Mouse (Mus musculus) granulocyte monocyte progenitor cell, adult 5-6 weeks (primary cell): ENCODE results near the gene Rapgef5. TPM values are rescaled to one million over a fixed set of nuclear protein-coding genes. Genes with fewer than 3 reads are reported as not detected.

Source experiments
- ATAC-seq: replicated peaks from 2 replicates; pipeline ENCODE4 v1.8.0; 2016; ENCODE audit warnings: mild to moderate bottlenecking, moderate TSS enrichment, inconsistent platforms; ENCODE audit not compliant: poor library complexity, severe bottlenecking
- total RNA-seq, 2 experiments: library from RNA; stranded (forward) in 1 of 2; stranded (reverse) in 1 of 2; fragments of 200-712, 200-1000 nt in 1 of 2; fragments of >200 nt in 1 of 2; fragmentation: Nextera tagmentation in 1 of 2; gene quantifications; 2 replicates each; pipeline ENCODE4 v1.2.3; 2014 to 2017

The Rapgef5 gene
- total RNA-seq (2014; fragmentation: Nextera tagmentation) (2.9 and 4.7 TPM in 2 replicates), total RNA-seq (2017) (4.7 and 7.5 TPM in 2 replicates)

- no peak for ATAC-seq
These were observed at the start of gene Rapgef5 for GRCm38 (mm10) chr12:117516179-117516578. Gene Rapgef5 (plus strand): TSS chr12:117516479.

GRCm38 (mm10) chr12:117468329-117468728 lies 48.0 kb upstream of the Rapgef5 start:
- ATAC-seq = no peak

GRCm38 (mm10) chr12:117479014-117479413 lies 37.3 kb upstream of the Rapgef5 start:
- peak; percentile 95 for ATAC-seq

DNA sequence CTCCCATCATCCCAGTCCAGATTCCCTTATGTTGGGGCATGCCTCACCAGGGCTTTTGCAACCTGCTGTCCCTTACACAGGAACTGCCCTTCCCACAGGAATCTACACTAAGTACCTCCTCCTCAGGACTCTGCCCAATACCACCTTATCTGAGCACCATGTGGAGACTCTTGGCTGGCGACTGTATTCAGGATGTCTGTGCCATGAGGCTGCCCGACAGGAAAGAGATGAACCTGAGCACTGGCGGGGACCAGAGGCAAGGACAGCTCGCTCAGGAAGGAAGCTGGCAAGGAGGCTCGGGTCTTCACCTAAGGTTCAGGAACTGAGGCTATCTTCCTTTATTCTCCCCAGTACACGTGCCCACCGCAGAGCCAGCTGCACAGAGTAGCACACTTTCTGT lies 36.6 kb upstream of the Rapgef5 start:
- ATAC-seq = peak; percentile 20

DNA sequence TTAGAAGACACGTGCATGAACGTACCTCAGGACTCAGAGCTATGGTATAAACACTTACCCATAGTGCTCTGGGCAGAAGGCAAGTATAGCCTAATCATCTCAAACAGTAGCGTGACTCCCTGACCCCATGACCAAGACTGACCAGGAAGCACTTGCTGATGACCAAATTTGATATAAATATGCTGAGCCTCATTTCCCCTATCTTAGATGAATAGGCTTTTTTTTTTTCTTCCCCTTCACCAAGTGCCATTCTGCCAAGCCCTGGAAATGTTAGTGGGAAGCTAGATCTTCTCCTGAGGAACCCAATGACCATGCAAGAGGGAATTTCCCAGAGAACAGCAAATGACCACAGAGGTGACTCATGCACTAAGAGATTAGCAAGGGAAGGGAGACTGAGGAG lies 35.3 kb upstream of the Rapgef5 start:
- ATAC-seq = peak; percentile 19

GRCm38 (mm10) chr12:117482665-117483064 lies 33.6 kb upstream of the Rapgef5 start:
- ATAC-seq = no peak

DNA sequence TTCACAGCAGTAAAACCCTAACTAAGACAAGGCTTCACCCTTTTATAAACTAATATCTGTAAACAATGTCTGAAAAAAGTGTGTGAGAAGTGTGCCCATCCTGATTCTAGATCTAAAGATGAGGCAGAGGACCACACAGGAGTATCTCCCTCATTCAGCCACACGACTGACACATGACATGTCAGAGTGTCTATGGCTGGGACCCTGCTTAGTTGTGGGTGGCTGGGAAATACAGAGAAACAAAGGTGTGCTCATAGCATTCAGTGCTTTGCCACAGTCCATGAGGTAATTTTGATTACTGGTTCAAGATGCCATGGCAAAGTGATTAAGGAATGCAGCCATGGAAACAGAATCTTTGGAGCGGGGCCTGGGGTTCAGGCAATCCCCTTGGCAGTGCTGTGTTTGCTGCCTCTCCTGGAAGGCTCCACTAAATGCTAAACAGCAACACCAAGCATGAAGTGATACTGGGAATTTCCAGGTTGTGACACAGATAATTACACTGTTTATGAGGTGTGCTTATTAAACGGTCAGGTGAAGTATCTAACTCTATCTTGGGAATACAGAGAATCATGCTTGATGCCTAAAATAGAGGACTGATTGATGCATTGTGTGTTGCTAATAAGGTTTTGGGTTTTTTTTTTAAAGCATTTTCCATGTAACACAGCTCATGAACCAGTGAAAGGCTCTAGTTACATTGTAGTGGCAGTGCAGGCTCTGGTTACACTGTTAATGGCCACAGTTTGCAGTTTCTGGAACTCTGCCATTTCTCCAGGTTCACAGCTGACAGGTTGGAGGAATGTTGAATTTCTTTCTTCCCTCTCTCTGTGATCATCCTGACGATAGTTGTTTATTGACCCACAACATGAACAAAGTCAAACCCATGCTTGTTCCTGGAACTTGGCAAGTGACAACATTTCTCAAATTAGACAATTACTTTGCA lies 29.9 kb upstream of the Rapgef5 start:
- no peak for ATAC-seq

DNA sequence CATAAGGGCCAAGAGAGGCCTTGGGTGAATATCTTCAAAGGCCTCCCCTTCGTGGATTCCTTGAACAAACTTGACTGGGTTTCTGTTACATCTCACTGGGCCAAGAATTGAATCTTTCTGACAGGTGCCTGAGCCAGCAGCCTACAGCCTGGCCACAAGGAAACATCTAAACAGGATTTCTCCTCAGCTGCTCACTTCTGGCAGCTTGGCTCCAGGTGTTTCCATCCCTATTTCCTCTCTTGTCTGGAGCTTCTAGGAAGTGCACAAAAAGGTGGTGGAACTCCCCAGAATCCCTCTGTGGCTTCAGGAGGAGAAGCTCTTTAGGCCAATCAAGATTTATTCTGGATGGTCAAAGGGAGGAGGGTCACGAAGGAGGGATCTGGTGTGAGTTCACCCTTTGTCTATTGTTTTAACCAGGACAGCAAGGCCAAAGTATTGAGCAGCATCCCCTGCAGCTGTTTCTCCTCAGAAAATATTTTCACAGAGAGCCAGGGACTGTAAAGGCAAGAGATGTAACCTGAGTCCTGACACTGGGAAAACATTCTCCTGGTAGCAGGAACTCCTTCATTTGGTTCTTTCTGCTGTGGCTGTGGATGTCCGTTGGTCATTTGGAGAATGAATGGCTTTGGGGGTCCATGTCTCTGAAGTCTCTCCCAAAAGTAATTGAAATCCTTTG lies 19.6 kb upstream of the Rapgef5 start:
- ATAC-seq = no peak

- no peak for ATAC-seq
These were observed 18.9 kb upstream of the Rapgef5 start for GRCm38 (mm10) chr12:117497361-117497760.

DNA sequence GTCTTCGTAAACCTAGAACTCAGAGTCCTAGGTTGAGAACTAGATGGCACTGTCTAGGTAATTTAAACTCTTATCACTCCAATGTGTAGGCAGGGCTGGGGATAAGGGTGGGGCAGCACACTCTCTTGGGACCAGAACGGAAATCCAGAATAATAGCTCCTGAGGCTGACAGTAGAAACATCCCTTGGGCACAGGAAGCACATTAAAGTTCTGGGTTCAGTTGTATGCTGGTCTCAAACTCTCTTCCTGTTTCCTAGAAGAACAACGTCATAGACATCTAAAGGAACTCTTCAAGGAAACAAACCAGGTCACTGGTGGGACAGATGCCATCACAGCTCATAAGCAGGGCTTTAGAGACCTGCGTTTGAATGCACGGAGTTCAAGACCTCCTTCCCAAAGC lies 17.0 kb upstream of the Rapgef5 start:
- no peak for ATAC-seq

DNA sequence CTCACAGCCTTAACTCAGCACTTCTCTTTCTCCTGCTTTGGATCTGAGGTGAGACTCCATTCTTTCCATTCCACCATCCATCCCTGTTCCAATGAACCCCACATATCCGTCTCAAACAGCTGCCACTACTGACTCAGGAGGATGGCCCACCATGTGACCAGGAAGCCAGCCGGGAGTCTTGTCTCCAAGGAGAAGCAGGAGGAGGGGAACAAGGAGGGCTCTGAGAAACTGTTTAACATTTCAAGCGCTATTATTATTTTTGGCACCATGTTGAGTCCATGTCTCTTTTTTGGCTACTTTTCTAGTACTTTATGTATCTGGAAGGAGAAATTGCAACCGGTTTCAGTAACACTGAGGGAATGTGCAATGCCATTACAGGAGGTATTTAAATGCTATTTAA lies 15.1 kb upstream of the Rapgef5 start:
- no peak for ATAC-seq

DNA sequence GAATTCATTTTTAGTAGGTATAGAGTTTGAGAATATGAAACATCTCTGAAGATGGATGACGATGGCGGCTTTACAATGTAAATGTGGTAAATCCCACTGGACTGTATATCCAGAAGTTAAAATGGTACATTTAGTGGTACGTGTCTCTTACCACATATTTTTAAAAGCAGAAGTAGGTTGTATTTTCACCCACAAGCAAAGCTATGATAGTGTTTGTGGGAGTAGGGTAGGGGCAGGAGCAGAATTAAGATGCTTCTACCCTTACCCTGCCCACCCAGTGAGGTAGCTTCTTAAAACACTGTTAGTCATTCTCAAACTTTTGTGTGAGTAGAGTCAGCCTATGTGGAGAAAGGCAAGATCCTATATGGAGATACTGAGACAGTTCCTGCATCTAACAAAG lies 13.4 kb upstream of the Rapgef5 start:
- ATAC-seq = peak; percentile 58

DNA sequence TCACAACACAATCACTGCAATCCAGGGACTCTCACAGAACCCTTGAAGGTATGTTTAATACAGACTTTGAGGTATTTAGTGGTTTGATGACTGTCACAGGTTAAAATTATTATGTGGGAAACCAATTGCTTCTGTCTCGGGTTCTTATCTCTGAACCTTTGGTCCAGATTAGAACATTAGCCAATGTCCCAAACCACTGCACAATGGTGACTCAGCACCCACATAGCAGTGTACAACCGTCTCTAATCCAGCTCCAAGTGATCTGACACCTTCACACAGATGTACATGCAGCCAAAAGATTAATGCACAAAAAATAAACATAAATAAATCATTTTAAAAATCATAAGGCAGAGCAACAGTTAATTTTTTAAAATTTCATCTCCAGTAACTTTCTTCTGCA lies 11.1 kb upstream of the Rapgef5 start:
- ATAC-seq = no peak; the same call in 1 of the 2 replicates

DNA sequence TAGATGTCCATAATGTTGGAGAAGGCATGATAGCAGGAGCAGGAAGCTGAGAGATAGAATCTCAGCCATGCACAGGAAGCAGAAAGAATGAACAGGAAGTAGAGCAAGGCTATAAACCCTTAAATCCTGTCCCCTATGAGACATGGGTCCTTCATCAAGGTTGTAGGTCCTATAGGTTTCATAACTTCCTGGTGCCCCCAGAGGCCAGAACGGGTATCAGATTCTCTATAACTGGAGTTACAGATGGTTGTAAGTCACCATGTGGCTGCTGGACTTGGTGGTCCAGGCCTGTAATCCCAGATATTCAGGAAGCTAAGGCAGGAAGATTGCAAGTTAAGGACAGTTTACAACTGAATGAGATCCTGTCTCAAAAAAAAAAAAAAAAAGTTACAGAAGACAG lies 8.5 kb upstream of the Rapgef5 start:
- peak; percentile 58 for ATAC-seq

DNA sequence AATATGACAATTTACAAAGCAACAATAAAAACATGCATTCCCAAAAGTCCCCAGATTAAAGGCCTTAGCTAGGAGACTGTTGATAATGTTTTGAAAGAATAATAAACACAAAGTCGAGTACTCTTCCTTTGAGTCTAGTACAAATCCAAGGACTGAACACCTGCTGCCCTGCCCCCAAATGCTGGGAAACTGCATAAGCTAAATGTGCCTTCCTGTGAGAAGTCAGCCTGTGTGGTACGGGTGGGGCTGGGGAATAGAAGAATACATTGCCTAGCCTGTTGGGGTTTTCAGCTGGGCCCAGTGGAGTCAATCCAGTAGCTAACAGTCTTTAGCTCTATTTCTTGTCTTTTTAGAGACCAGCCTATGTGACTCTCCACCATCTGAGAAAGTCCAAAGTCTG lies 6.4 kb upstream of the Rapgef5 start:
- no peak for ATAC-seq

DNA sequence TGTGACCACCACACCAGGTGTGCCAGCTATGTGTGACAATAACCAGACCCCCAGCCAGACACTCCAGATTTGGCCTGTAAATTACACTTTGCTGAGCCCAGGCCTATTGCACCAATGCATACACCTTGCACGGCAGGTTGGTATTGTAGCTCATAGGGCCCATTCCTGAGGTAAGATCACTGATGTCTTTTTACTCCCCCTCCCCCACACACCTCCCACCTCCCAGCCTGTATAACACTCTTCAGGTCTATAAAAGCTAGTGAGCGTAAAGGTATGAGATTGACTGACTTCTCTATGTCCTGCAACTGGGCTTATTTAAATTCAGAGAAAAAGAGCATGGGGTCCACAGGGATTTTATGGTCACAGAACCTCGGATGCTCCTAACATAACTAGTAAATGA lies 3.8 kb upstream of the Rapgef5 start:
- no peak for ATAC-seq

- ATAC-seq = no peak
These were observed 2.9 kb upstream of the Rapgef5 start for GRCm38 (mm10) chr12:117513150-117513932.

DNA sequence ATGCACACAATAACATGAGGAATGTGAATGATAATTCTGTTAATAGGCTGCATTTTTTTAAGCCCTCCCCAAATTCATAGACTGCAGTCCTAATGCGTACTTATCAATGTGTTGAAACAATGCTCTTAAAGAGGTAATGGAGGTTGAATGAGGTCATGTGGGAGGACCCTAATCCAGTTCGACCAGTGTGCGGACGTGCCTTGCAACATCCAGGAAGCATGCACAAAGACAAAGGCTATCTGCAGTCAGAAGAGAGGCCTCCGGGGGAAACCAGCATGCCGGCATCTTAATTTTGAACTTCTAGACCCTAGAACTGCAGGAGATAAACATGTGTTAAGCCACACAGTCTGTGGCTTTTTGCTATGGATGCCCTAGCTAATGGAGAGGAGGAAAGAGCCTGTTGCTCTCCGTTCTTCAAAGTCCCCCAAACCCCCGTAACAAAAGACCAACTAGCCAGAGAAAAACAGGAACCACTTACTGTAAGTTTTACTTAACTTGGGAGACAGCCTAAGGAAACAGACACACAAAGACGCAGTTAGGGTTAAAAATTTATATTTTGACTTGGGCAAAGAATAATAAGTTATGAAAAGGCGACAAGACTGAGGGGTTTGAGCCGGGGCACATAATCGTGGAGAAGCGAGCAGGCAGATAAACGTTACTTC lies 1.1 kb downstream of the Rapgef5 start:
- peak; percentile 98 for ATAC-seq

GRCm38 (mm10) chr12:117524311-117525013 lies 8.2 kb downstream of the Rapgef5 start:
- ATAC-seq = no peak

GRCm38 (mm10) chr12:117527889-117528288 lies 11.6 kb downstream of the Rapgef5 start:
- no peak for ATAC-seq
